Mouse (Mus musculus): ENCODE results near the gene Zfp467. TPM values are rescaled to one million over a fixed set of nuclear protein-coding genes. Genes with fewer than 3 reads are reported as not detected.

The Zfp467 gene
- total RNA-seq, 4 experiments from 2014 or later = 42.9 to 63.5 (median 51.4) TPM

- DNase-seq (ENCODE audit: low spot score in 2 of 2) = no peak
These were observed 5.2 kb downstream of the Zfp467 start for GRCm38 (mm10) chr6:48440306-48441014.

- no peak for DNase-seq (ENCODE audit: low spot score in 2 of 2)
These were observed 6.0 kb downstream of the Zfp467 start for GRCm38 (mm10) chr6:48439654-48440053.

- no peak for DNase-seq (ENCODE audit: low spot score in 2 of 2)
These were observed 7.0 kb downstream of the Zfp467 start for GRCm38 (mm10) chr6:48438475-48439125.

DNA sequence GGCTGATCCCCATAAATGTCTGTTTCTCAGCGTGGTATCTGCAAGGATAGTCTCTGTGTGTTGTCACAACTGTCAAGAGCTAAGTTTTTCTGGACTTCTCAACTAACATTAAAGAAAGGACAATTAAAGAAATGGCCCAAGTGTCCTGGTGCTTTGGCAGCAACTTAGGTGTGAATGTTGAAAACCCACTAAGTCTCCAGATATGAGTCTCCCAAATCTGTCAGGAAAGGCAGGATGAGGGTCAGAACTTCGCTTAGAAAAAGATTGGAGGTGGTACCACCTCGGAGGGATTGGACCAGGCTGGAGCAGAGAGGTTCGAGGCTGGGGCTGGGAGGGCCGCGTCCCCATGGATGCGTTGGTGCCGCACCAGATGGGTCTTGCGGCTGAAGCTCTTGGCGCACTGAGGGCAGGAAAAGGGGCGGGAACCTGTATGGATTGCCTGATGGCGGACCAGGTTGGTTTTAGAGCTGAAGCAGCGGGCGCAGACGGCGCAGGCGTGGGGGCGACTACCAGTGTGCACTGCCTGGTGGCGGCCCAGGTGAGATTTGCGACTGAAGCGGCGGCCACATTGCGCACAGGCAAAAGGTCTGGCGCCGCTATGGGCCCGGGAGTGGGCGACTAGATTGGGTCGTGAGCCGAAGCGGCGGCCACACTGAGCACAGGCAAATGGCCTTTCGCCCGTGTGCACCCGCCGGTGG is 7.8 kb downstream of the Zfp467 start:
- no peak for DNase-seq (ENCODE audit: low spot score in 2 of 2)

DNA sequence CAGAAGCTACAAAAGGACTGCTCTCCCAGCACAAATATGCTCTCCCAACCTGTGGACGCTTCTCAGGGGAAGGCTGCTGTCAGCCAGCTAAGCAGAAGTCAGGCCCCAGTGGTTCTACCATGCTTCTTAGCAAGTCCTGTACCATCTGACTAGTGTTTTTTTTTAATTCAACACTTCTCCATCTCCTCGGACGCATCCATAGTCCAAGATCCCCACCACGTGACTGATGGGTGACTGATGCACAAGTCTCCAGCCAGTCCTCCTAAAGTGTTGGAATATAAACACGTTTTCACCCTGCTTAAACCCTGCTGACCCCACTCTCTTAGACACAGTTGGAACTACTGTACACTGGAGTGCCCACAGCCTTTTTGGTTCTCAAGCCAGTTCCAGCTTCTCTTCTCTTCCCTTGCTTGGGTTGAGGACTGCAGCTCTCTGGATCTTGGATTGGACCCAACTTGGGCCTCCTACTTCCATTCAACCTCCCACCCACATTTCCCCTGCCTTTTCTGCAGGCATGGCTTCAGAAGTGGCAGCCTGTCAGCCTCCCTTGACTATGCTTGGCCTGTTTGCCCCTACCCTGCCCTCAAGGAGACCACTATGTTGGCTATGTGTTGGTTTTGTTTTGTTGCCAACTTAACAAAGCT is 9.8 kb downstream of the Zfp467 start:
- DNase-seq (ENCODE audit: low spot score in 2 of 2) = no peak

DNA sequence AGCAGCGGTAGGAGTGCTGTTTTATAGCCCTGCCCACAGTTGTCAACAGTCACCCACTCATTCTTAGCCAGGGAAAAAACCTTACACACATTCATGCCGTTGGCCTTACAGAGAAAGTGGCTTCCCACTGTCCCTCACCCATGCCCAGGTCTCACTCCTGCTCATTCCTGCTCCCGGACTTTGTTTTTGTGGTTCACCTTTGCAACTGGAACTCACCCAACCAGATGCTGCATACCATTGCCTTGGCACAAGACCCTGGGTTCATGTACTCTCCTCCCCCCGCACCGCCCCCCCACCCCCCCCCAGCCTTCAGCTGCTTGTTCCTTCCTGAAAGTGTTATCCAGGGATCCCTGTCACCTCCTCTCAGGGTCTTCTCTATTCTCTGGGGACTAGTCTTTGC is 10.5 kb downstream of the Zfp467 start:
- DNase-seq (ENCODE audit: low spot score in 2 of 2) = no peak

DNA sequence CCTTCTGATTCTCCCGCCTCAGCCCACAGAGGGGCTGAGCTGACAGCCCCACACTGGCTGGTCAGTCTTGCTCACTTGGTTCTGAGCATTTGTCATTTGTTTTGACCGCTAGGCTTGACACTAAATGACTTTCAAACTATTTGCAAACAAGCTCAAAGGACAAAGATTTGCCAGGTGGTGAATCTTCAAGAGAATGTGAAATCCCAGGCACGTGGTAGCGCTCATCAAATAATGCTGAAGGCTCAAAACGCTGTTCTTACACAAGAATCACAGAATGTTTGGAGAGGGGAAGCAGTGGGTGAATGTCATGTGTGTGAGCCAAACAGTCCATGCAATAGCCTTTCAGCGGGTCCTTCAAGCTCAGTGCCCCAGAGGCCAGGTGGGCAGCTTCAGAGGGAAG is 11.0 kb downstream of the Zfp467 start:
- no peak for DNase-seq (ENCODE audit: low spot score in 2 of 2)

DNA sequence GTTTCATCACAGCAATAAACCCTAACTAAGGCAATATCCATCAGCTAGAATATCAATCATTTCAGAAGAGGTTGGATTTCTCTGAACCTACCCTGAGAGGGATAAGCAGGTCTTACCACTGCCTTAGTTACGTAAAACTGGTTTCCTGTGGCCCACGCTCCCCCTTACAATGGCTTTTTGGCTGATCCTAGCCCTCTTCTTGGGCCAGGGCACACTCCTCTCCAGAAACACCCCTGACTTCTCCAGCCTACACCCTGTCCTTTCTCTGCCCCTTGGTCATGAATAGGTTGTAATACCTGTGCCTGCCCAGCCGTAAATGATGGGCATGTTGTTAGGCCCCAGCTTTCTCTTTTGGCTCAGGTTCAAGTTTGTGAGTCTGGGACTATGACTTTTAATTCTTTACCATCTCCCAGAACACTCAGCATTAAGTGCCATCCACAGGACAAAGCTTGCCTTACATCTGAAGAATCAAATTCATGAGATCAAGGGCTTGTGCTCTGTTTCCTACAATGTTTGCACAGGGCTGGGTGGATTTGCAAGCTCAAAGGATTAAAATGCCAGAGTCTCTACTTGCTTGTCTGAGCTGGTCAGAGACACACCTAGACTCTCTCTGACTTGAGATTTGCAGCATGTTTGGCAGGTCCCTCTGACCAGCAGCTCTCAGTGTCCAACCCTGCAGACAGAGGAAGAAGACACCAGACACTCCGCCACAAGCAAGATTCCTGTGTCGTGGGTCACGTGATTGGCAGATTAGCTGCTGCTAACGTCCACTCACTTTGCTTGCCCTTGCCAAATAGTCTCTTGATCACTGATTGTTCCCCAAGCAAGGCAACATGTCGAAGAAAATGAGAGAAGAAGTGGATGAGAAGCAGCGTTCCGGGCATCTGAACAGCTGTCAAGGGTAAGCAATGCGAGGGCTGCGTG is 12.5 kb downstream of the Zfp467 start:
- DNase-seq (ENCODE audit: low spot score in 2 of 2) = no peak

DNA sequence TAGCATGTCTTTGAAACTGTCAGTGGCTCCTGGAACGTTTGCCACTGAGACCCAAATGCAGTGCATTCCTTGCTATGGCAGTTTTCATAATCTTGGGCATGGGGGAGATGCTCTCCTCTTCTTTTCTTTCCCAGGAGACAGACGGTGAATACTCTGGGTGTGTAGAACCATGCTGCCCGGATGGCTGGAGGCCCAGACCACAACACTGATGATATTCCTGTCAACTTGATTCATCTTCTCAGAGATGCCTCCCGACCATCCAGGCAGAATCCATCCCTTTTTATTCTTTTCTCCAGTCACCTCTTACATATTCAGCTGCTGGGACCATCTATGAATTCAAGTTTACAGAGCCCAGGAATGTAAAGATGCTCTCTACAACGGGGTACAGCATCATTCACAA is 14.9 kb downstream of the Zfp467 start:
- no peak for DNase-seq (ENCODE audit: low spot score in 2 of 2)

DNA sequence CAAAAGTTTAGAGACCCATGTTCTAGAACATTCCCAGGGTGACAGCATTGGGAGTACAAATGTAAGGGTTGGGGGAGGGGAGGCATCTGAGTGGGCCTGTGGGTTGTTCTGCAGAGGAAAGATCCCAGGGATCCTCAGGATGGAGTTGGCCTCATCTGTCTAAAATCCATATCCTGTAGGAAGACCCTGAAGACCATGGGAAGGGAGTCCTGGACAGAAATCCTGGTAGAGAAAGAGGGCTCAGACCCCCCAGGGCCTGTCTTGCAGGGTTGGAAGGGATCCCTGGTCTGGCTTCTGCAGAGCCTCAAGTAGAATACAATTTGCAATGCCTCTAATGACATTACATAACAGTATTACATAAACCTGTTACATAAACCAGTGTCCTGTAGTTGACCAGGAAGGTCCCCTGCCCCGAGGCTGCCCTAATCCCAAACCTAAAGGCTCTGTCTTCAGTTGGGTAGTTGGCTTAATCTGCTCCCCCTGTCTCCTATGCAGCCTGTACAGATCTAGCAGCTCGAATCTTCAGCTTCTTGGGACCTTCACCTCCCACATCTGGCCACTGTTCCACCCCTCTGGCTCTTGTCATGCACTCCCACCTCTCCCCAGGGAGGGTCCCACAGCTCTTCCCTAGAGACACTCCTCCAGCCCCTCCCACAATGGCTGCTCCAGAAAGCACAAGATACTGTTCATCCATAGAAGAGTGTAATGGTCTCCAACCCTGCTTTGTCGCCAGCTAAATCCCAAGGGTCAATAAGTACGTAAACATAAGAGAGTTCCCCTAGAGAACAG is 16.7 kb downstream of the Zfp467 start:
- DNase-seq (ENCODE audit: low spot score in 2 of 2) = no peak

DNA sequence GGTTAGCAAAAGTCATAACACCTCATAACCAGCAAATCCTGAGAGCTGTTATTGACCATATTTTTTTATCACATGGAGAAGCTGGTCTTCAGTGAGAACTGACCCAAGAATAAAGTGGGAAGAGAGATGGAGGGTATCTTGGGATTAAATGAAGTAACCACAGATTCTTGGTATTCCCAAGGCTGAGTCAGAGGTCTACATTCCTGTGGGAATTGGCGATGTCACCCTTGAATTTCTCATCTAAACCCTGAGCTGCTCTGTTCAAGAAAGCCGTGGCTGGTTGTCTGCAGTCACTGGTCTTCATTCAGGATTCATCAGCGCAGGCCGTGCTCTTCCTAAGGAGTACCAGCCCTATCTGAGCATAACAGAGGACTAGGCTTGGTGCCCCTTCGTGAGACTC is 18.7 kb downstream of the Zfp467 start:
- DNase-seq (ENCODE audit: low spot score in 2 of 2) = no peak

DNA sequence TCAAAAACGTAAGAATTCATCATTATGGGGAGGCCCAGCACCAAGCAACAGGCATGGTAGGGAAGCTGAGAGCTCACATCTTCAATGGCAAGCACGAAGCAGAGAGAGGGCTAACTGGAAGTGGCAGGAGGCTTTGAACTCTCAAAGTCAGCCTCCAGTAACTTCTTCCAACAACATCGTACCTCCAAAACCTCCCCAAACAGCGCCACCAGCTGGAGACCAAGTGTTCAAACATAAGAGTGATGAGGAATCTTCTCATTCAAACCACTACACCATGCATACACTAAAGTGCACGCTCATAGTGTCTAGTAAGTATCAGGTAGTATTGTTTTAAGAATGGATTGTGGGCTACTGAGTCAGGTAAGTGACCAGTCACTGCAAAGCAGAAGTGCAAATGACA is 21.6 kb downstream of the Zfp467 start:
- no peak for DNase-seq (ENCODE audit: low spot score in 2 of 2)

- no peak for DNase-seq (ENCODE audit: low spot score in 2 of 2)
These were observed 22.3 kb downstream of the Zfp467 start for GRCm38 (mm10) chr6:48423336-48423735.

DNA sequence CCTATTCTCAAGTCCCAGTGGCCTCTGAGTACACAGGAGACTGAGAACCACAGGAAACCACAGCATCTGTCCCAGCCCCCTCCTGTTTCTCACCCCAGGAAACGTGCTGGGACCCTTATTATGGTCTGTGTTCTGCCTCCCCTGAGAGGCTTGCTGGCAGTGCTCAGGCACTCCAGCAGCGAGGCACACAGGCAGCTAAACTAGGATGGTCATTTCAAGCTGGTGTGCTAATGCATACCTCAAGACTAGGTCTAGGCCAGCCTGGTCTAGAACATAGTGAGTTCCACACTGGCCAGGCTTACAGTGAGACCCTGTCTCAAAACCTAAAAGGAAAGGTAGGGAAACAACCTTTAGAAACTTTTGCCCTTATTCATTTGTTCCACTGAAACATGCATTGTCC is 25.0 kb downstream of the Zfp467 start:
- no peak for DNase-seq (ENCODE audit: low spot score in 2 of 2)

DNA sequence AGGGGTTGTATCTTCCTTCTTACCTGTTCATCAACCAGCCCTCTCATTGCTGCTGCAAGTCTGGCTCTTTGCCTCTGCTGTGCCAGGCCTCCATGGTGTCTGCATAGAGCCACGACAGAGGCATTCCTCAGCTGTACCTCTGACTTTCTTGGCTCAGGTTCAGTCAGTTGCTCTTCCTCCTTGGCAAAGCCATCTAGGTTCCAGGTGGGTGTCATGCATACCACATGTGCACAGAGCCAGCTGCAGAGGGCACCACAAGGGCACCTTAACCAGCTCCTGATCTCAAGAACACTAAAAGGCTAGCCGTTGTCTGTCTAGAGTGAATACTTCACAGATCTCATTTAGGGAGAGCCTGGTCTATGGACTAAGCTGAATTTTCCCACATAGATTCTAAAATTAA is 29.1 kb downstream of the Zfp467 start:
- no peak for DNase-seq (ENCODE audit: low spot score in 2 of 2)

GRCm38 (mm10) chr6:48415636-48416035 is 30.0 kb downstream of the Zfp467 start:
- DNase-seq (ENCODE audit: low spot score in 2 of 2) = no peak

DNA sequence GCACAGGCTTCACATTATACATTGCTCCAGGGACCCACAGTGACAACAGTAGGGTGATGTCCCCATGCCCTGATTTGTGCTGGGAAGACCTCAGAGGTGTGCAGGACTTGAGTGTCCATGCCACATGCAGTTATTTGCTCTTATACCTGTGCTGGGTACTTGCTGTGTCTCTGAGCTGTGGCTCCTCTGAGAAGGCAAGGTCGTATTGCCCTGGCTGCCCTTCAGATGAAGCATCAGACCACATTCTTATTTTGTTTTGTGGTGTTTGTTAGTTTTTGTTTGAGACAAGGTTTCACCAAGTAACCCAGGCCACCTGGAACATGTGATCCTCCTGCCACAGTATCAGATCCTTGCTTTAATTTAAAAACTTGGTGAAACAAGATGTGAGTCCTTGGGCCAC is 30.7 kb downstream of the Zfp467 start:
- peak in 1 of 2 experiments; percentile 1 for DNase-seq (ENCODE audit: low spot score in 2 of 2)

DNA sequence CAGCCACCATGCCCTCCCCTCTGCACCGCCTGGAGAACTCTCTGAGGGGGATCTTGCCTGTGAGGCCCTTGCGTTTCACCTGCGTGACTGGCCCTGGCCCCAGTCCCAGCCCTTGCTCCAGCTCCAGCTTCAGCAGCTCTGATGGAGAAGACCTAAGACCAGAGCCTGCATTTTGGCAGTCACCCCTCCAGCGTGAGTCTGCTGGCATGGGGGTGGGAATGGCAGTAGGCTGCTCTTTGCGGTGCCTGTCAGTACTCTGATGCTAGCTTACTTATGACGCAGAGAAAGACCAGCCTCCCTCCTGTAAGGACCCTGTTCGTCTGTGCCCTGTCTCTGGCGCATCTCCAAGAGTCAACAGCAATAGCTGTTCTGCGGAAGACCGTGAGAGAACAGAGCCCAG is 32.5 kb downstream of the Zfp467 start:
- peak in 1 of 2 experiments; percentile 5 for DNase-seq (ENCODE audit: low spot score in 2 of 2)

- no peak for DNase-seq (ENCODE audit: low spot score in 2 of 2)
These were observed 33.0 kb downstream of the Zfp467 start for GRCm38 (mm10) chr6:48412662-48413061.

DNA sequence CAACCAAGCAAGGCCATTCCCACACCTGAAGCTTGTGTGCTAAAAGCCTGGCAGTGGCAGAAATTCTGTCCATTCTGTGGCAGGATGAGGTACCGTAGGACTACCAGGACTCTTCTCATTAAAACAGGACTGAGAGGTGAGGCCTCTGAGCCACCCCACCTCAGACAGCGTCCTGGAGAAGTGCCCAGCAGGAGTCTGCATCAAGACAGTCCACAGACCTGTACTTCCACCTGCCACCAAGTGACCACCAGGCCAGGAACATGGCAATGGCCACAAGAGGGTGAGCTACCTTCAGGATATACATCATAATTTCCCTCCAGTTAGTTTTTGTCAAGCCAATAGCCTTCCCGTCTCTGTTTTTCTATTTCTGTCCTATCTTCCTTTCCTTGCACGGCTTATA is 33.5 kb downstream of the Zfp467 start:
- no peak for DNase-seq (ENCODE audit: low spot score in 2 of 2)

Measured in gastrocnemius, adult 8-10 months (tissue).